Mouse (Mus musculus): ENCODE data around the gene Erich3.

DNA sequence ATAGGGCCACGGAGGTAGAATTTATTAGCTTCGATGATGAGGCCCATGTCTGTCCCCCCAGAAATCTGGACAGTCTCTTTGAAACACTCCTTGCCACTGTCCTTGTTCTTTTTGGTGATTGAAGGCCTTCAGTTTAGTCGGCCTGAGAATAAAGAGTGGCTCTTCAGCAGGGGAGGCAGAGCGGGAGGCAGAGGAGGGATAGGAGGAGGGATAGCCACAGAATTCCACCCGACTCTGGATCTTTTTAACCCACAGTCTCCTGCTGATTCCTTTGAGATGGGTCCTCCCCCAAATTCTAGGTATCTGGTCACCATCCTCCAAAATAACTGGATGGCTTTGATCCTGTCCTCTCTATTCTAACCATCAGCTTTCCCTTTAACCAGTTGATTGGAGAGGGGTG is 10.2 kb upstream of the Erich3 start:
- TF ChIP-seq CTCF (IDR thresholded peaks at IDR 0.05; ENCODE audit: low read depth, low read length) (no peak), TAL1 (conservative IDR thresholded peaks at IDR 0.05; ENCODE audit: low read depth, low read length) (no peak)
